Mouse (Mus musculus) right cerebral cortex, postnatal 14 days (tissue): ENCODE data around the gene 5330417C22Rik.

Experiments
- DNase-seq: peaks from one replicate; pipeline ENCODE4 v3.0.0; 2022

5330417C22Rik gene

GRCm38 (mm10) chr3:108454172-108454571 lies 82.2 kb downstream of the 5330417C22Rik start:
- DNase-seq: no peak

GRCm38 (mm10) chr3:108451969-108452368 lies 84.4 kb downstream of the 5330417C22Rik start:
- no peak for DNase-seq

GRCm38 (mm10) chr3:108445366-108445705 lies 91.0 kb downstream of the 5330417C22Rik start:
- no peak for DNase-seq

GRCm38 (mm10) chr3:108444698-108445365 lies 91.5 kb downstream of the 5330417C22Rik start, which contains the start of gene Sars:
Gene Sars, minus strand, starts transcription at chr3:108445209.
- DNase-seq: peak; percentile 90

GRCm38 (mm10) chr3:108444029-108444428 lies 92.3 kb downstream of the 5330417C22Rik start:
- no peak for DNase-seq

GRCm38 (mm10) chr3:108436380-108436714 lies 100.0 kb downstream of the 5330417C22Rik start:
- no peak for DNase-seq

- DNase-seq: no peak
Measured at GRCm38 (mm10) chr3:108435701-108436379, 100.5 kb downstream of the 5330417C22Rik start.

GRCm38 (mm10) chr3:108433881-108434495 lies 102.3 kb downstream of the 5330417C22Rik start:
- no peak for DNase-seq

GRCm38 (mm10) chr3:108433188-108433880 lies 103.0 kb downstream of the 5330417C22Rik start:
- DNase-seq: no peak

GRCm38 (mm10) chr3:108432542-108433187 lies 103.7 kb downstream of the 5330417C22Rik start:
- no peak for DNase-seq

- DNase-seq: no peak
Measured at GRCm38 (mm10) chr3:108425624-108426018, 110.7 kb downstream of the 5330417C22Rik start.

GRCm38 (mm10) chr3:108424944-108425623 lies 111.3 kb downstream of the 5330417C22Rik start:
- DNase-seq: no peak

GRCm38 (mm10) chr3:108423844-108424801 lies 112.2 kb downstream of the 5330417C22Rik start:
- DNase-seq: peak; percentile 65

- no peak for DNase-seq
Measured at GRCm38 (mm10) chr3:108423006-108423405, 113.3 kb downstream of the 5330417C22Rik start.

- DNase-seq: peak; percentile 85
Measured at GRCm38 (mm10) chr3:108415831-108416223, 120.5 kb downstream of the 5330417C22Rik start.

- DNase-seq: no peak
Measured at GRCm38 (mm10) chr3:108414857-108415830, 121.2 kb downstream of the 5330417C22Rik start, which contains the start of gene Celsr2. Gene Celsr2, minus strand, starts transcription at chr3:108415552.

- DNase-seq: no peak
Measured at GRCm38 (mm10) chr3:108413634-108414360, 122.5 kb downstream of the 5330417C22Rik start.

GRCm38 (mm10) chr3:108411754-108412121 lies 124.6 kb downstream of the 5330417C22Rik start:
- DNase-seq: no peak
